Mouse (Mus musculus) NIH3T3 (cell line): Measurements from ENCODE around the gene Ccdc153.

Experiments
- DNase-seq: peaks from one replicate; pipeline ENCODE4 v3.0.0-alpha.2; 2012; ENCODE audit warnings: low read depth

The Ccdc153 gene

DNA sequence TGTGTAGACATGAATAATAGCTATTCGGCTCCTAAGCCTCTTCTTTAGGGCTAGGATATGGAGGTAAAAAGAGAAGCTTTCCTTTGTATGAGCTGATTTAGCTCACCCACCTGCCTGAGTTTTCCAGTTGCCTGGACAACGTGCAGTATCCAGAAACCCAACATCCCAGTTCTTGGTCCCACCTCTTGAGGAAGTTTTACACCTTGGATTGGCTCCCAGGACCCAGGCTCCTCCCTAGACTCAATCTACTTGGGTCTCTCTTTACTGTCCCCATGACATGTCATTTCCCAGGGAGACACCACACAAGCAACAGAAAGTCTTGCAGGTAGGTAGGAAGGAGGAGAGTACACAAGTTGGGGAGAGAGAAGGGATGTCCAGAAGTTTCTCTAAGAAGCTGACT lies at the start of gene Ccdc153:
Gene Ccdc153 (plus strand): TSS at position 278 of the 400 bp plus-strand sequence.
- no peak for DNase-seq

GRCm38 (mm10) chr9:44191166-44191565 lies 49.3 kb upstream of the Ccdc153 start:
- peak; percentile 65 for DNase-seq

DNA sequence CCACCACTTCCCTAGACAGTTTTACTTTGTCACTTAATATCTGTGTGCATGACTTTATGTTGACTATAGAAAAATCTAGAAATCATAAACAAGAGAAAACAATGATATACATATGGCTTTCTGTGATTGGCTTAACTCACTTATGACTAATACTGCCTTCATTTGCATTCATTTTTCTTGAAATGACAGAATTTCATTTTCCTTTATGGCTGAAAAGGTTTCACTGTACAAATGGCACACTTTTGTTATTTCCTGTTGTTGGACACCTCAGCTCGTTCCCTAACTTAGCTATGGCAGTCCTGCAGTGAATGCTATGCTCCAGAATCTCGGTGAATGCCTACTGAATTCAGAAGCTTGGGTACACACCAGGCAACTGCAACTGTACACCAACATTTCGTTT lies 48.2 kb upstream of the Ccdc153 start:
- no peak for DNase-seq

DNA sequence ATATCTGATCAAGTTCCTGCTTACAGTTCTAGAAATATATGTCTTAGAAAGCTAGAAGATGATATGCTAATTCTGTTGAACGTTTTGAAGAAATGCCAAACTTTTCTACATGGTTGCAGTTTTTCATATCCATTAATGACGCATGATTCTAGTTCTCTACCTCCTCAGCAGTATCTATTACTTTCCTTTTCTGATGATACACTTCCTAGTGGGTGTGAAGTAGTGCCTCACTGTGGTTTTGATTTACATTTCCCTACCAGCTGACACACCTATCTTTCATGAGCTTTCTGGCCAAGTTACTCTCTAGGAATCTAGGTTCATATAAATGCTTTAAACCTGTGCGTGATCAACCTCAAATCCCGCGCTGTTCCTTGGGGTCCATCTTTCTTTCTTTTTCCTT lies 47.7 kb upstream of the Ccdc153 start:
- no peak for DNase-seq

GRCm38 (mm10) chr9:44194000-44194399 lies 46.5 kb upstream of the Ccdc153 start:
- no peak for DNase-seq

DNA sequence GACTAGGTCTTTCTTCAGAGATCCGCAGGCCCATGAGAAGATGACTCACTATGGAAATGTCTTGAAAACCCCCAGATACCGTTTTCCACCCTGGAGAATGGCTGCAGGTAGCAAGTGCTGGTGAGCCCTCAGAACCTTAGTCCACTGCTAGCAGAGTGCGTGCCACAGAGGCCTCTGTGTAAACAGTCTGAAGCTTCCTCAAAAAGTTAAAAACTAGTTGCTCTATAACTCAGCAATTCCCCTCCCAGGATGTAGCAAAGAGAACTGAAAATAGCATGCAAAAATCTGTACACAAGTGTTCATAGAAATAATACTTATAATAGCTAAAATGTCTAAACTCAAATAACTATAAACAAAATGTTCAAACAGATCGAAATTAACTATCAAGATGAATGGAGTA lies 44.1 kb upstream of the Ccdc153 start:
- no peak for DNase-seq

DNA sequence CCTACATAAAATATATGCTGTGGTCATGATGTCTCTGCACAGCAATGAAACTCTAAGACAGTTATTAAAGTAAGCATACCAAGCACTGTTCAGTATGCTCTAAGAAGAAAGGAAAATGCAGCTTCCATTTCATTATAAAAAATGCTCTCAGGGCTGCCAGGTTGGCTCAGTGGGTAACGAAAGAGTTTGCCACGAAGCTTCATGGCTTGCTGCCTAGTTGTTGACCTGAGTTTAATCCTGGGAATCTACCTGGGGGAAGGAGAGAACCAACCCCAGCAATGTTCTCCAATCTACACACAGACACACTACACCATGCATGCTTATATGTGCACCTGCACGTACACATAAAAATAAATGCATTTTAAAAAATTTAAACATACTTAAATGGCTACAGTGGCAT lies 41.3 kb upstream of the Ccdc153 start:
- no peak for DNase-seq

DNA sequence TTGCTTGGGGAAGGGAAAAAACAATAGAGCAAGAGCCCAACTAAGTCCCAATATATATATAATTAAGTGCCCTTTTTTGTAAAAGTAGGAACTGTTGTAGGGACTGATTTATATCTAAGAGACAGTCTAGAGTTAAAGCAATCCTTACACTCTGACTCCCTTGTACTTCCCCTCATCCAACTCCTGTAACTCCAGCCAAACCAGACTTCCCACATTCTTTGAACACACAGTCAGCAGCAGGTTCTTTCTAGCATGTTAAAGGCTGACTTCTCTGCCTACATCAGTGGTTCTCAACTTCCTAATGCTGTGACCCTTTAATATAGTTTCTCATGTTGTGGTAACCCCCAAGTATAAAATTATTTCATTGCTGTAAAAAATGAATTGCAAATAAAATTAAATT lies 40.9 kb upstream of the Ccdc153 start:
- DNase-seq = no peak

DNA sequence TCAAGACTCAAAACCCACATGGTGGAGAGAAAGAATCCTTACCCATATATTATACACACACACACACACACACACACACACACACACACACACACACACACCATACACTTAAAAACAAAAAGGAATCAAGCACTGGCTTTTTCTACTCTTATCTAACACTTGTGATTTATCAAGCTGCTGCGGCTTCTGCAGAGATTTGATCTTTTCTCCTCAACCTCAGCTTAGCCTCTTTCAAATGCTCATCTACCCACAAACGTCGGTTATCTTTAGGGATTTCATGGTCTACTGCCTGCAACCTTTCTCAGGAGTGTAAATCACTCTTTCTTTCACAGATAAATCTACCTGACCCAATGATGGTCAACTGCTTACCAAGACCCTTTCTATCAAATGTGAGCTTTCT lies 40.0 kb upstream of the Ccdc153 start:
- no peak for DNase-seq

DNA sequence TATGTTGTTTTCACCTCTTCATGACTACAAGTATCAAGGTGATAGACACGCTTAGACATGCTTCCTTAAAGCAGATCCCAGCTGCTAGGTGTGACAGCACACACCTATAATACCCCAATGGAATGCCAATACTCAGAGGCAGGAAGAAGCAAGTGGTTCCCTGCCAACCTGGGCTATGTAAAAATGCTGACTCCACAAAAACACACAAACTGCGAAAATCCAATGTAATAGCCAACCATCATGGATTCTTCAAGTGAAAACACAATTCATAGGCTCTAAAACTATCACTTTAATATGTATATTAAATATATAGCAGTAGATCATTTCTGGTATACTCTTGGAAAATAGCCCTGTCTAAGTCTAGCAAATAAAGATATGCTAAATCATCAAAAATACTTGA lies 32.6 kb upstream of the Ccdc153 start:
- no peak for DNase-seq

- DNase-seq = no peak
Measured at GRCm38 (mm10) chr9:44209416-44209815, 31.1 kb upstream of the Ccdc153 start.

GRCm38 (mm10) chr9:44212406-44212805 lies 28.1 kb upstream of the Ccdc153 start:
- peak; percentile 54 for DNase-seq

DNA sequence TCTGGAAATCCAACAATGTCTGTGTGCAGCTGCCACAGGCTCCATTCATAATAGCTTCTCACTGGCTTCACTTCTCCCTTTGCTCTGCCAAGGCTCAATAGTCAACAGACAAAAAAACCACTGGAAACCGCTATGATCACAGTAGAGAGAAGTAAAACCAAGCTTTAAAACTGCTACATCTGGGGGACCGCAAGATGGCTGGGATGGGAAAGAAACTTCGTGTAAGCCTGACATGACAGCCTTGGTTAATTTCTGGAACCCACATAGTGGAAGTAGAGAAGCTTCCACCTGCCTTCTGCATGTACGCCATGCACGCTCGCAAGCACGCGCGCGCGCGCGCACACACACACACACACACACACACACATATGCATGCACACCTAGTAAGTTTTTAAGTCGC lies 26.9 kb upstream of the Ccdc153 start:
- DNase-seq = no peak

DNA sequence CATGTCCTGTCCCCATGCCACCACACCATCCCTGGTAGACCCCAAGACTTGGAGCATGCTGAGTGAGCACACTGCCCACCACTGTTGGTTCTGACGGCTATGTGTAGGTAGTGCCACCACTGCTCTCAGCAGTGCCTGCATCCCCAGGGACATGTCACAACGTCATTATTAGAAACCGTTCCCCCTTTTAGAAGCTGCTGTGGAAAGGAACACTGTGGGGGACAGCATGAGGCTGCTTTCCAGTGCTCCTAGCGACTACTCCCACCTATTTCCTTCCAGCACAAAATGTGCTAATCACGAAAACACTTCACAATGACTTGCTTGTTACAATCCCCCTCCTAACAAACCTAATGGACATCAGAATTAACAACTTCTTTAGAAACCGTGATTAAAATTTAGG lies 14.5 kb upstream of the Ccdc153 start:
- DNase-seq = no peak

GRCm38 (mm10) chr9:44231609-44232008 lies 8.9 kb upstream of the Ccdc153 start:
- DNase-seq = no peak

DNA sequence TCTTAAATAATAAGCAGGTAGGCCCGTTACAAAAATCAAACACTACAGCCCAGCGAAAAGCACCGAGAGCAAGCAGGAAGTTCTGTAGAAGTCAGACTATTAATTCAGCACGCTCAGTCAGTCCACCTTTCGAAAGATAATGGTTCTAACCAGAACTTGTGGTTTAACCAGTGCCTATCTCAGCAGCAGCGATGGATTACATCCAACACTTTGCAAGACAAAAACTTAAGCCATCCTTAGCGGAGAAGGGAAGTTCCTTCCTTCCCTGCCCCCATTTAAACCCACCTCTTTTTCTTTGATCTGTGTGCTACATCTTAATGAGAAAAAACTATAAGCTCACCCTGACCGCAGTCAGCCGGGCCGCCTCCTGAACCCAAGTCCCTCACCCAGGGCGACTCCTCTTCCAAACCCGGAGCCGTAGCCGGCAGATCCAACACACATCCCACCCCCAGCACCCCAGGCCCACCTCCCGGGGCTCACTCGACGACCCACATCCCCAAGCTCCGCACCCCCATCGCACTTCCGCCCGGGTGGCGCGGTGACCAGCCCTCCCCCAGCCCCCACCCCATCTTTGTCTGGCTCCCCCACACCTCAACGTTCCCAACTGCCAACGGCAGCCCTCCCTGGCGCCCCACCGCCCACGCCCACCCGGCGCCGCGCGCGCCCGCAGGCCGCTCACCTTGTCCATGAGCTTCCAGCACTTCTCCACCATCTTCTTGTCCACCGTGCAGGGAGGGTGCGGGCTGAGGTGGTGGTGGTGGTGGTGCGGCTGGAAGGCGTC lies 7.3 kb upstream of the Ccdc153 start:
- DNase-seq = peak; percentile 27

DNA sequence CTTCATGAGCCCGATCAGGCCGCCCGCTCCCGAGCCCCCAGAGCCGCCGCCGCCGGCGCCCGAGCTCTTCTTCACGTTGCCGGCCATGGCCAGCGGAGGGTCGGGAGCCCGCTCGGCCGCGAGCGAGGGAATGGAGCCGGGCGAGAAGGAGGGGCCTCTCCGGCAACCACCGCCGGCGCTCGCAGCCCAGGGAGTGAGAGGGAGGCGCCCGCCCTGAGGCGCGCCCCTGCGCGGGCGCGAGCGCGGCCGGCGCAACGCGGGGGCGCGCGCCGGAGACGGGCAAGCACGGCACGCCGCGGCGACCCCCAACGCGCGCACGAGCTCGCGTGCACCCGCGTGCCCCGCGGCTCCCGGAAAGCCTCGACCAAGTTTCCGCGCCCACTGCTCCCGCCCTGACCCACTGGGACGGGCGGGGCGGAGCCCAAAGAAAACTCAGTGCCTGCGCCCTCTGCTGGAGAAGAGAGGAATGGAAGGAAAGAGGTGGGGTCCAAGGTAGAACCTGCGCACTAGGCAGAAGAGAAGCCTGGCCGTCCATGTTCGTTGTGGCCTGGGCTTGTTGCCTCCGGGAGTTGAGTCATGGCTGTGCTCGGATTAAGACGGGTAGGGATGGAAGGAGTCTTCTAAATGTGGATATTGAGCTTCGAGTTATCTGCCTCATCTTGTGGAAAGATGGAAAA lies 6.5 kb upstream of the Ccdc153 start, which contains the start of gene Cbl:
Gene Cbl (minus strand): TSS at position 248 of the 677 bp plus-strand sequence.
- DNase-seq = peak; percentile 99

DNA sequence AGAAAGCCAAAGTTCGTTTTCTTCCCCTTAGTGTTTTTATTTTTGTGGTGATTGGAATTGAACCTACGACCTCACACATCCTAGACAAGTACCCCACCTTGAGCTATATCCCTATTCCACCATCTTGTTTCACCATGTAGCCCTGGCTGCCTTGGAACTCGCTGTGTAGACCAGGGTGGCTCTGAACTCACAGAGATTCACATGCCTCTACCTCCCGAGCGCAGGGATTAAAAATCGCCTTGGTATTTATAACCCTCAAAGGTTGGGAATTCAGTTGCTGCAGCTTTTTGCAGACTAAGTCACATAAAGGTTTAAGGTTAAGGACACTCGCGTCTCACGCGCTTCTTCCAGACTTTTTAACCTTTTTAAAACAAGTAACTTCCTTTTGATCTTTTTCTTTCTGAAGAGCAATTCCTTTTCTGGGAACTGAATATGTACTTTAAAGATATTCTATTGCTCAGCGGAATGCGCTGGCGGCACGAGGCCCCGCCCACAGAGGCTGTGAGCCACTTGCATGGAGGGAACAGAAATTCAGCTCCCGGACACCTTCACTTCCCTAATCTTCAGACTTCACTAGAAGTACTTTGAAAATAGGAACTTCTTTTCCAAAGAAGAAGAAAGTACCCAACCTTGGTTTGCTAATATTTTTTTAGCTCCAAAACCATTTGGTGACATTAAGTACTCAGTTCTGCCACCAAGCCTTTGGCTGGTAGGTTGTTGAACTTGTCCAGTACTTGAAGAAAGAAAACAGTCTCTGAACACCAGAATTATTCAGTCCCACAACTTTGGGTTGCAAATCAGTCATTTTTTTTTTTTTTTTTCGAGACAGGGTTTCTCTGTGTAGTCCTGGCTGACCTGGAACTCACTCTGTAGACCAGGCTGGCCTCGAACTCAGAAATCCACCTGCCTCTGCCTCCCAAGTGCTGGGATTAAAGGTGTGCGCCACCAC lies 5.7 kb upstream of the Ccdc153 start:
- peak; percentile 60 for DNase-seq

- DNase-seq = no peak
Measured at GRCm38 (mm10) chr9:44236601-44237000, 3.9 kb upstream of the Ccdc153 start.

GRCm38 (mm10) chr9:44237128-44237527 lies 3.3 kb upstream of the Ccdc153 start:
- no peak for DNase-seq

- DNase-seq = no peak
Measured at GRCm38 (mm10) chr9:44238501-44239190, 1.8 kb upstream of the Ccdc153 start.

DNA sequence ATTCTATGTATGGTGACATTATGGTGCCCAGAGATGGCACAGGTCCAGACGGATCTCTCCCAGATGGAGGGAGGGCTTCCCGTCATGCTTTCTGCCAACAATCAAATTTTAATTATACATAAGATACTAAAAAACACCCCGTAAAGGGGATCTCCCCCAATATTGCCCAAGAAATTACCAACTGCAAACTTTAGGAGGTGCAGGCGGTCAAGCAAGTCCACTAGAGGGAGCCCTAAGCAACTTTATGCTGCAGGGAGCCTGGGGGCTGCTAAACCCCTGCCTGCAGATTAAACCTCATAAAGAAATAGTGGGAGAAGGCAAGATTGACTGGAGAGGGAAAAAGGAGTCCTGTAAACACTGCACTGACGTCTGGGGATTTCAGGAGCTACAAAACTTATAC lies 1.0 kb upstream of the Ccdc153 start:
- DNase-seq = peak; percentile 76
